Mouse (Mus musculus): ENCODE data around the gene Dennd4b.

- TF ChIP-seq POLR2A (IDR thresholded peaks at IDR 0.05; ENCODE audit: control insufficient read depth, low read depth, low read length) (no peak), CTCF (IDR thresholded peaks at IDR 0.05; ENCODE audit: control insufficient read depth, insufficient read depth, insufficient replicate concordance, low read depth, low read length) (no peak)
Observed at GRCm38 (mm10) chr3:90268971-90269370, 4.0 kb downstream of the Dennd4b start.
